Mouse (Mus musculus): Measurements from ENCODE around the gene Ywhaq. TPM values are rescaled to one million over a fixed set of nuclear protein-coding genes. Genes with fewer than 3 reads are reported as not detected.

The Ywhaq gene
- polyA plus RNA-seq, 1 experiment = 84.6 TPM

- no peak for TF ChIP-seq POLR2A (IDR thresholded peaks at IDR 0.05; ENCODE audit: borderline replicate concordance, control insufficient read depth, low read depth, low read length)
- no peak for TF ChIP-seq CTCF (IDR thresholded peaks at IDR 0.05; ENCODE audit: control insufficient read depth, insufficient read depth, low read length)
- H3K4me3 ChIP-seq (replicated peaks; ENCODE audit: control insufficient read depth, low read depth, low read length) = no peak overlapping the region
- H3K27ac ChIP-seq (ENCODE audit: control insufficient read depth, insufficient read depth, low read depth, low read length, poor library complexity) = no peak overlapping the region
- WGBS = 83% methylated on average over 1 of the region's 1 CpGs
- no peaks in the 10 kb centered on the region; the same call in 1 of the 2 replicates for H3K4me1 ChIP-seq (ENCODE audit: control insufficient read depth, insufficient read depth, low read length)
Measured at GRCm38 (mm10) chr12:21441870-21442269, 24.4 kb upstream of the Ywhaq start.

GRCm38 (mm10) chr12:21439428-21439827 is 22.0 kb upstream of the Ywhaq start:
- Histone ChIP-seq H3K4me3 (replicated peaks; ENCODE audit: control insufficient read depth, low read depth, low read length) (no peak overlapping the region), H3K4me1 (ENCODE audit: control insufficient read depth, insufficient read depth, low read length) (no peaks in the 10 kb centered on the region; the same call in 1 of the 2 replicates), H3K27ac (ENCODE audit: control insufficient read depth, insufficient read depth, low read depth, low read length, poor library complexity) (no peak overlapping the region)
- no peak for TF ChIP-seq POLR2A (IDR thresholded peaks at IDR 0.05; ENCODE audit: borderline replicate concordance, control insufficient read depth, low read depth, low read length)
- no peak for TF ChIP-seq CTCF (IDR thresholded peaks at IDR 0.05; ENCODE audit: control insufficient read depth, insufficient read depth, low read length)
- 77% methylated on average over 9 of the region's 9 CpGs for WGBS

GRCm38 (mm10) chr12:21438750-21439394 is 21.4 kb upstream of the Ywhaq start:
- no peak overlapping the region for H3K27ac ChIP-seq (ENCODE audit: control insufficient read depth, insufficient read depth, low read depth, low read length, poor library complexity)
- no peaks in the 10 kb centered on the region for H3K4me1 ChIP-seq (ENCODE audit: control insufficient read depth, insufficient read depth, low read length)
- no peak overlapping the region for H3K4me3 ChIP-seq (replicated peaks; ENCODE audit: control insufficient read depth, low read depth, low read length)
- 78% methylated on average over 4 of the region's 4 CpGs for WGBS
- no peak for TF ChIP-seq POLR2A (IDR thresholded peaks at IDR 0.05; ENCODE audit: borderline replicate concordance, control insufficient read depth, low read depth, low read length)
- no peak for TF ChIP-seq CTCF (IDR thresholded peaks at IDR 0.05; ENCODE audit: control insufficient read depth, insufficient read depth, low read length)

GRCm38 (mm10) chr12:21438294-21438693 is 20.9 kb upstream of the Ywhaq start:
- Histone ChIP-seq H3K4me1 (ENCODE audit: control insufficient read depth, insufficient read depth, low read length) (no peaks in the 10 kb centered on the region), H3K27ac (ENCODE audit: control insufficient read depth, insufficient read depth, low read depth, low read length, poor library complexity) (no peak overlapping the region), H3K4me3 (replicated peaks; ENCODE audit: control insufficient read depth, low read depth, low read length) (no peak overlapping the region)
- no peak for TF ChIP-seq POLR2A (IDR thresholded peaks at IDR 0.05; ENCODE audit: borderline replicate concordance, control insufficient read depth, low read depth, low read length)
- TF ChIP-seq CTCF (IDR thresholded peaks at IDR 0.05; ENCODE audit: control insufficient read depth, insufficient read depth, low read length) = no peak
- WGBS = 84% methylated on average over 3 of the region's 3 CpGs

GRCm38 (mm10) chr12:21431950-21432349 is 14.5 kb upstream of the Ywhaq start:
- Histone ChIP-seq H3K27ac (ENCODE audit: control insufficient read depth, insufficient read depth, low read depth, low read length, poor library complexity) (no peak overlapping the region), H3K4me1 (ENCODE audit: control insufficient read depth, insufficient read depth, low read length) (no peaks in the 10 kb centered on the region; the same call in 1 of the 2 replicates), H3K4me3 (replicated peaks; ENCODE audit: control insufficient read depth, low read depth, low read length) (no peak overlapping the region)
- 87% methylated on average over 8 of the region's 8 CpGs for WGBS
- TF ChIP-seq CTCF (IDR thresholded peaks at IDR 0.05; ENCODE audit: control insufficient read depth, insufficient read depth, low read length) = no peak
- TF ChIP-seq POLR2A (IDR thresholded peaks at IDR 0.05; ENCODE audit: borderline replicate concordance, control insufficient read depth, low read depth, low read length) = no peak

GRCm38 (mm10) chr12:21431039-21431438 is 13.6 kb upstream of the Ywhaq start:
- Histone ChIP-seq H3K27ac (ENCODE audit: control insufficient read depth, insufficient read depth, low read depth, low read length, poor library complexity) (no peak overlapping the region), H3K4me1 (ENCODE audit: control insufficient read depth, insufficient read depth, low read length) (no peaks in the 10 kb centered on the region; the same call in 1 of the 2 replicates), H3K4me3 (replicated peaks; ENCODE audit: control insufficient read depth, low read depth, low read length) (no peak overlapping the region)
- 24% methylated on average over 2 of the region's 2 CpGs for WGBS
- no peak for TF ChIP-seq CTCF (IDR thresholded peaks at IDR 0.05; ENCODE audit: control insufficient read depth, insufficient read depth, low read length)

GRCm38 (mm10) chr12:21430140-21430539 is 12.7 kb upstream of the Ywhaq start:
- Histone ChIP-seq H3K4me1 (ENCODE audit: control insufficient read depth, insufficient read depth, low read length) (no peaks in the 10 kb centered on the region; the same call in 1 of the 2 replicates), H3K4me3 (replicated peaks; ENCODE audit: control insufficient read depth, low read depth, low read length) (no peak overlapping the region), H3K27ac (ENCODE audit: control insufficient read depth, insufficient read depth, low read depth, low read length, poor library complexity) (no peak overlapping the region)
- 46% methylated on average over 4 of the region's 4 CpGs for WGBS
- no peak for TF ChIP-seq CTCF (IDR thresholded peaks at IDR 0.05; ENCODE audit: control insufficient read depth, insufficient read depth, low read length)
- TF ChIP-seq POLR2A (IDR thresholded peaks at IDR 0.05; ENCODE audit: borderline replicate concordance, control insufficient read depth, low read depth, low read length) = no peak

GRCm38 (mm10) chr12:21429021-21429420 is 11.6 kb upstream of the Ywhaq start:
- TF ChIP-seq CTCF (IDR thresholded peaks at IDR 0.05; ENCODE audit: control insufficient read depth, insufficient read depth, low read length) (no peak), POLR2A (IDR thresholded peaks at IDR 0.05; ENCODE audit: borderline replicate concordance, control insufficient read depth, low read depth, low read length) (no peak)
- Histone ChIP-seq H3K4me3 (replicated peaks; ENCODE audit: control insufficient read depth, low read depth, low read length) (no peak overlapping the region), H3K4me1 (ENCODE audit: control insufficient read depth, insufficient read depth, low read length) (no peaks in the 10 kb centered on the region; the same call in 1 of the 2 replicates), H3K27ac (ENCODE audit: control insufficient read depth, insufficient read depth, low read depth, low read length, poor library complexity) (no peak overlapping the region)
- 66% methylated on average over 1 of the region's 1 CpGs for WGBS

All from bone marrow, adult 2 months (tissue).